Mouse (Mus musculus) heart, postnatal 14 days (tissue): ENCODE measurements around the gene Pck2. TPM values are rescaled to one million over a fixed set of nuclear protein-coding genes. Genes with fewer than 3 reads are reported as not detected.

ENCODE experiments used
- DNase-seq, 2 experiments: peaks; one replicate each; pipeline ENCODE4 v3.0.0; 2021 to 2022
- intact Hi-C: fragments of 180-260 bp; cut with DNase I; formaldehyde crosslinking; loops from one replicate; pipeline ENCODE4 v1.15.1; 2025
- total RNA-seq, 2 experiments: library from RNA; stranded (reverse); gene quantifications; 2 replicates each; pipeline ENCODE4 v1.2.3; 2021

Gene Pck2
- total RNA-seq, 2 experiments from 2014 or later: 17.7 to 23.0 TPM

DNA sequence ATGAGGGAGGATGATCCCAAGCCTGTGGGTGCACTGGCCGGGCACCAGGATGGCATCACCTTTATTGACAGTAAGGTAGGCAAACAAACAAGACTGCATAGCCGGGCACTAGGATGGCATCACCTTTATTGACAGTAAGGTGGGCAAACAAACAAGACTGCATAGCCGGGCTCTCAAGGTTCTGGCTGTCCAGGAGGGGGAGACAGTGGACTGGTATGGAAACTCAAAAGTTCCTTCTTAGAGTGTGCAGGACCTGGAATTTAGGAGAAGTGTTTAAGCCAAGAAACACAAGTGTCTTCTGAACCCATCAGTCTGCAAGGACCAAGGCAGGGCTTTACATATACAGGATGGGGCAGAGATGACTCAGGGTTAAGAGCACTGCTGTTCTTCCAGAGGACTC is 25.7 kb downstream of the Pck2 start:
- DNase-seq: no peak
- intact Hi-C loops: no loop called here

DNA sequence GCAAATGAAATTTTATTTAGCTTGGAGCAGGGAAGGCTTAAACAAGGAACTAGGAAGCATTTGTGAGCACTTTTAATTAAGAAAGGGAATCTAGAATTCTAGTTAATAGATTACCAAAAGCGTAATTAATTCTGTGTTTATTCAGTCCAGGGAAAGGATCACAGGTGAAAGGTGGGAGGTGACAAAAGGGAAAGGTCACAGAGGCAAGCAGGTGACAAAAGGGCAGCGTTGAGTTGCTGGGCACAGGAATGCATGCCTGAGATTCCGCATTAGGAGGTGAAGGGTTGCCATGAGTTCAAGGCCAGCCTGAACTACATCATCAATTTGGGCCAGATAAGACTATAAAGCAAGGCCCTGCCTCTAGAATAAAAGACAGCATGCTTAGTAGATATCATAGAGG is 27.4 kb downstream of the Pck2 start:
- DNase-seq: no peak
- intact Hi-C loops: no loop called here

DNA sequence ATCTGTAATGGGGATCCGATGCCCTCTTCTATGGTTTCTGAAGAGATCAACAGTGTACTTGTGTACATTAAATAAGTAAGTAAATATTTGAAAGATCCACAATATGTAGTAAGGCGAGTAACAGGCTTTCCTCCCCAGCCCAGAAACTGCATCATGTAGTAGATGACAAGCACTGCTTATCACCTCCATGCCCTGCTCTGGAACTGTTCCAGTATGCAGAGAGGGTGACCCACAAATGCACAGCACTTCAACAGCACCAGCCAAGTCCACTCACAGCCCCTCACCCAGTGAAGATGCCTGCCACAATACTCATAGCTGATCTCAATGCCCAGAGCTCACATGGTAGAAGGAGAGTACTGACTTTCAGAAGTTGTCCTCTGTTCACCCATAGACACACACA is 30.5 kb downstream of the Pck2 start:
- no peak for DNase-seq
- intact Hi-C loops: no loop called here

DNA sequence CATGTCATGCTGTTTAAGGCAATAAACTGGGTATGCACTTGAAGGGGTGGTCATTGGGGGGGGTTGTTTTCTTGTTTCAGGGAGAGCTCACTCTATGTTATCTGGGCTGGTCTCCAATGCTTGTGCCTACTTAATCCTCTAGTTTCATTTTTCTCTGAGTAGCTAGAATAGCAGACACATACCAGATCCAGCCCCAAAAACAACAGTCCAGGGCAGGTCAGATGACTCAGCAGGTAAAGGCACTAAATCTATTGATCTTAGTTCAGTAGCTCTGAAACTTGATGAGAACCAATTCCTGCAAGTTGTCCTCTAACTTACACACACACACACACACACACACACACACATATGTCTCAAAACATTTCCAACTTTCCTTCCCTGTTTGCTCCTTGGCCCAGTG is 31.7 kb downstream of the Pck2 start:
- intact Hi-C loops: no loop called here
- DNase-seq: no peak

DNA sequence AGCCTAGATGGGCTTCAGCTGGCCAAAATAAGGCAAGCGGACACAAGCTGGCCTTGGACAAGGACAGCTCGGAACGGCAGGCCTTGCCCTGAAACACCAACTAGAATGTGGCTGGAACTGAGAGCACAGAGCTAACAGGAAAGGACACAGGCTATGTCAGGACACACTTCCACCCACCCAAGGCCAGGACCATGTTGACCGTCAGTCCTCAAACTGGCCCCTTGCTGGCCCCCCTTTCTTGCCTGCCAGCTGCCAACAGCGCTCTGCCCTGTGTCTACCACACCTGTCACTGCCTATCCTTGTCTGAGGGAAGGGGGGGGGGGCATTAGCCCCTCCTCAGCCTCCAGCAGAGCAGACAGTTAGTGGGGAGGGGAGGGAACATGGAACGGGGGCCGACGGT is 35.2 kb downstream of the Pck2 start, which contains the start of gene Fitm1:
Gene Fitm1, plus strand, starts transcription at position 316 of the 400 bp plus-strand sequence.
- DNase-seq: peak; percentile 49 to 70
- intact Hi-C loops: no loop called here

DNA sequence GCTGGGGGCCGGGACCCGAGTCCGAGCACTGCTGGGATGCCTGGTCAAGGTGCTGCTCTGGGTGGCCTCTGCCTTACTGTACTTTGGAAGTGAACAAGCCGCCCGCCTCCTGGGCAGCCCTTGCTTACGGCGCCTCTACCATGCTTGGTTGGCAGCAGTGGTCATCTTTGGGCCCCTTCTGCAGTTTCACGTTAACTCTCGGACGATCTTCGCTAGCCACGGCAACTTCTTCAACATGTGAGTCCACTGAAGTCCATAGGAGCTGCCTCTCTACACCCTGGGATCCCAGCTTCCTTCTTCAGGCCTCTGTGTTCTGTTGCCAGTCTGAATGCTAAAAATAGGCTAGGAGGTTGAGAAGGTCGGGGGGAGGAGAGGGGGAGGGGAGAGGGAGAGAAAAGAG is 35.6 kb downstream of the Pck2 start:
- intact Hi-C loops: no loop called here
- peak in 1 of 2 experiments; percentile 45 for DNase-seq

DNA sequence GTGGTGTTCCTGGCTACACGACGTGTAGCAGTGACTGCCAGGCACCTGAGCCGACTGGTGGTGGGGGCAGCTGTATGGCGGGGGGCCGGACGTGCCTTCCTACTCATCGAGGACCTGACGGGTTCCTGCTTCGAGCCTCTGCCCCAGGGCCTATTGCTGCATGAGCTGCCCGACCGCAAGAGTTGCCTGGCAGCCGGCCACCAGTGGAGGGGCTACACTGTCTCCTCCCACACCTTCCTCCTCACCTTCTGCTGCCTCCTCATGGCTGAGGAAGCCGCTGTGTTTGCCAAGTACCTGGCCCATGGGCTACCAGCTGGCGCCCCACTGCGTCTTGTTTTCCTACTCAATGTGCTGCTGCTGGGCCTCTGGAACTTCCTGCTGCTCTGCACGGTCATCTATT is 36.3 kb downstream of the Pck2 start:
- intact Hi-C loops: no loop called here
- DNase-seq: peak; percentile 33 to 50

DNA sequence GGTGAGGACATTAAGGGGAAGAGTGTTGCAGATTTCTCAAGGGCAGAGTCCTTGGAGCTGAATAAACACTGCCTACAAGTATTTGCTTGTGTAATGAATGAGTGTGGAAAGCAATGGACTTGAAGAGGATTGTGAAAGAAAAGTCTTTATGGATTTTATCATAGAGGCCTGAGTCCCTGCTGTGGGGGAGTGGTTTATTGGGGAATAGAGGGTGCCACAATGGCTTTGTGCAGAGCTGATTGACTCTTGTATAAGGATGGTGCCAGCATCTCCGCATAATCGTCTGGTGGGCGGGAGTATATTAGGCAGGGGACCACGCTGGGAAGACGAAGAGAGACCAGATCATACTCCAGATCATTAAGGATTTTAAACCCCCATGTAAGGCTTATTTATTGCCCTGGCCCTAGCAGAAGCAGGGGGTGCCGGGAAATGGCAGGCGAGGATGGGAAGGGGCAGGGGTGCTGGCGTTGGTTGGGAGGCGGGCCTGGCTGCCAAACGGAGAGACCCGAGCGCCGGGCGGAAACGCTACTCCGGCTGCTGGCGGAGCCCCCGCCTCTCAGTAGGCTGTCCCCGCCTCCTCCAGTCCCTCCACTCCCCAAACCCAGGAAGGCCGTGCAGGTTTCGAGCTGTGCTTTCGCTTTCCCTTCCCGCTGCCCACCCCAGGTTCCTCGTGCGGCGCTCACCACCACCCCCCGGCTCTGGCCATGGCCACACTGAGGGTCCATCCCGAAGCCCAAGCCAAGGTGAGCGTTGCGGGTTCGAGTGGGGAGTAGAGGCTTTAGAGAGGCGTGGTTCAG is 38.0 kb downstream of the Pck2 start, which contains the start of gene Psme1:
Gene Psme1, plus strand, starts transcription at position 253 of the 797 bp plus-strand sequence.
- DNase-seq: peak; percentile 83 to 85
- intact Hi-C loops: no loop called here

DNA sequence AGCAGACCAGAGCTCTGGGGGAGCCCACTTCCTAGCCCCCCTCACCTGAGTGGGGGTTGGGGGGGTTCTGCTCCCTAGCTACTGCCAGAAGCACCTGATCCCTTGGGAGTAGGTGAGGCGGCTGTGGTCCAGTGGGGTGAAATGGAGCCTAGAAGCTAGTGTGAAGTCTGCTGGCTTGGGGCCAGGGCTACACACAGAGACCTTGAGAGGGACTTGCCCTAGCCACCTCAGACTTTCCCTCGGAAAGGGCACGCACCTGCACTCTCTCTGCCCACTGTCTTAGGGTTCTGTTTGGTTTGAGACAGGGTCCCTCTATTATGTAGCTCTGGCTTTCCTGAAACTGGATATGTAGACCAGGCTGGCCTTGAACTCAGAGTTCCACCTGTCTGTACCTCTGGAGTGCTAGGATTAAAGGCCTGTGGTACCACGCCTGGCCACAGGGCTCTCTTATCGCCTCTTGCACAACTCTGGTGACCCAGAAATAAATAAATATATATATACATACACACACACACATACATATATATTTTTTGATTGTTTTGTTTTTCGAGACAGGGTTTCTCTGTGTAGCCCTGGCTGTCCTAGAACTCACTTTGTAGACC is 38.7 kb downstream of the Pck2 start:
- intact Hi-C loops: no loop called here
- peak; percentile 61 to 69 for DNase-seq

DNA sequence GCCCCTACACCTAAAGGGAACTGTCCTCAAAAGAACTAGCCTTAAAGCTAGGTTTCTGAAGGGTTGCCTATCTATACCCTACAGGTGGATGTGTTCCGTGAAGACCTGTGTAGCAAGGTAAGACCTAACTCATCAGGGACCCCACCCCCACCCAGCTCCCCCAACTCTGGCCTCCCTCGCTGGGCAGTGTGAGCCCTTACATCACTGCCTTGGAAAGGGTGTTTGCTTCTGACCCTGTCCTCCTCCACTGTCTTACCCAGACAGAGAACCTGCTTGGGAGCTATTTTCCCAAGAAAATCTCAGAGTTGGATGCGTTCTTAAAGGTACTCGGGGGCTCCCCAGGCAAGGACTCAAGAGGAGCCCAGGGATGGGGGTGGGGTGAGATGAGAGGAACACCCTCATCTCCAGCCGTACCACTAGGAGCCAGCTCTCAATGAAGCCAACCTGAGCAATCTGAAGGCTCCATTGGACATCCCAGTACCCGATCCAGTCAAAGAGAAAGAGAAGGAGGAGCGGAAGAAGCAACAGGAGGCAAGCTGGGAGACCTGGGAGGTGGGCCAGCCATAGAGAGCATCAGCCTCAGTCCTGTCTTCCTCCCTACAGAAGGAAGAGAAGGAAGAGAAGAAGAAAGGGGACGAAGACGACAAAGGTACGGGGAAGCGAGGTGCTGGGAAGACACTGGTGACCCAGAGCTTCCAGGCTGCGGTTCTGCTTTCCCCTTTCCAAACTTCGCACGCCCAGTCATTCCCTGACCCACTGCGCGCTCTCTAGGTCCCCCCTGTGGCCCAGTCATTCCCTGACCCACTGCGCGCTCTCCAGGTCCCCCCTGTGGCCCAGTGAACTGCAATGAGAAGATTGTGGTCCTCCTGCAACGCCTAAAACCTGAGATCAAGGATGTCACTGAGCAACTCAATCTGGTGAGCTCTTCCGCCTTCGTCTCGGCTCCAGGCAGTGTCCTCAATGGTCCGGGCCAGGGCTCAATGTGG is 39.7 kb downstream of the Pck2 start:
- intact Hi-C loops: no loop called here
- DNase-seq: no peak

DNA sequence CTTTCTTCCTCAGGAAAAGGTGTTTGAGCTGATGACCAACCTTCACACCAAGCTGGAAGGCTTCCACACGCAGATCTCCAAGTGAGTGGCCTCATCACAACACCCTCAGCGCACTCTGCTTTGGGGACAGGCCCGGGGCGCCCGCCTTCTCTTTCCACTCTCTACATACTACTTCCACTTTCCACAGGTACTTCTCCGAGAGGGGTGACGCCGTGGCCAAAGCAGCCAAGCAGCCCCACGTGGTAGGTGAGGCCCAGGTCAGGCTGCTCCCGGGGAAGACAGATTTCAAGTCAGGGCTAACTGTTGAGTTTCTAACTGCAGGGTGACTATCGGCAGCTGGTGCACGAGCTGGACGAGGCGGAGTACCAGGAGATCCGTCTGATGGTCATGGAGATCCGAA is 40.7 kb downstream of the Pck2 start:
- no peak for DNase-seq
- intact Hi-C loops: no loop called here

DNA sequence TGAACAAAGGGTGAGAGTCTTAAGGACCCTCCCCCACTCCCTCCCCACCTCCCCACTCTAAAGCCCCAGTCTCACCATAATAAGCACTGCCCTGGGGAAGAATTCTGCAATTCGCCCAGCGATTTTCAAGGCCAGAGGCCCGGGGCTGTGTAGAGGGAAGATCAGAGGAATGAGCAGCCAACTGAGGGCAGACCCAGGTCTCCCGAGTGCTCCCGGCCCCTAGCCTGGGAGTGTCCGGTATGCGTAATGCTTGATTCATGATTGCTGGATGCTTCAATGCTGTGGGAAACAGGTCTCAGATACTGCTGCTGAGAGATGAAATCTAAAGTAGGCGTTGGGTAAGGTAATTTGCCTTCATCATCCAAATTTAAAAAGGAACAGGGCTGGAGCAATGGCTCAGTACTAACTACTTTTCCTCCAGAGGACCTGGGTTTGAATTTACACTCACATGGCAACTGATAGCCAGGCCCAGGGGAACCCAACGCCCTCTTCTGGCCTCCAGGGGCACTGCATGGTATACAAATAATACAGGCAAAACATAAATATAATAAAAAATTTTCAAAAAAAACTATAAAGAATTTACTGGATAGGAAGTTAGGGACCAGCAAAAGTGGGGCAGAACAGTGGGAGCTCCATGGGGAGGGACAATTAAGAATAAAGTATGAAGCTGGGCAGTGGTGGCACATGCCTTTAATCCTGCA is 42.1 kb downstream of the Pck2 start:
- DNase-seq: no peak
- intact Hi-C loops: no loop called here

DNA sequence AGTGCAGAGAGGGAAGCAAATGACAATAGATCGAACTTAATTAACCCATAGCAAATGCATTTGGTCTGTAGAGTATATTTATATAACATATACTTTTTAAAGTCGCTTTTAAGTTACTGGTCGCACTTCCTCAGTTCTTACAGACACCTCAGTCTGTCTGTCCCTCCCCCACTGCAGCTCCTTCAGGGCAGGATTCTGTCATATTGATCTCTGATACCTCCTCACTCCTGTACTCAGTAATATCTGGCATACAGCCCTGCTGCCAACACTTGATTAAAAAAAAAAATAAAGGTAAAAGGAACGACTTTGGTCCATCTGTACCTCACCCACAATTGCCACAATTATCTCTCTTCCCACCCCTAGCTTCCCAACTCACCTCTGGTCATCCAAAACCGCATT is 44.2 kb downstream of the Pck2 start:
- DNase-seq: no peak
- intact Hi-C loops: no loop called here

DNA sequence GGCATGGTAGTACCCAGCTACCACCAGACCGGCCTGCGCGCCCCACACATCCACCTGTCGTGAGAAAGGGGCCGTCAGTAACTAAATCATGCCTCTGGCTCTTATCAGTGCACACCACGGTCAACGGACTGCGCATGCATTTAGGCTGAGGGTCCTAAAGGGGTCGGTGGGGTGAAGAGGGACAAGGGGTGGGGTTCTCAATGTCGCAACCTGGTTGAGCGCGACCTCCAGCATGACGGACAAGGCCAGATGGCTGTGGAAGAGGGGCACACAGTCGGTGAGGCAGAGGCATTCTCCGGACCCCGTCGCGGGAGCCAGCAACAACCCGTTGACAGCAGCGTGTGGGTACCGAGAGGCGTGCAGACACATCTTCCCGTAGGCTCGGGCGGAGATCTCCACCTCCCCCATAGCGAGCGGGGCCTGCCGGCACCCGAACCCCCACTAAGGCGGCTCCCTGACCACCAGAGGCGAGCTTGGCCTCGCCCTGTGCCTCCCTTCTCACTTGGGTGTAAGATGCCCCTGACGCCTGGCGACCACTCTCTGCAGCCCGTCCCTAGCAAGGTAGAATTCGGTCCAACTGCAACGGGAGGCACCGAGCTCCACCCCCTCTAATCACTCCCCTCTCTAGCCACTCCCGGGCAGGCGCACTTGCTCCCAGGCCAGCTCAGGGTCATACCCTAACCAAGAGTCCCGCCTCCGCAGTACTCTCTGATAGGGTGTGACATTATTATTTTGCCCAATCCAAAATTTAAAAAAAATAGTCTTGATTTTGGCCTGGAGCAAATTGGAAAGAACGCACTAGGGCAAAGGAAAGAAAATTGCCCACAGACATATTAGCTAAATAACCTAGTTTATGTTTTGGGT is 44.9 kb downstream of the Pck2 start, which contains the start of gene Emc9:
Gene Emc9, minus strand, starts transcription at position 601 of the 864 bp plus-strand sequence.
- peak; percentile 79 to 80 for DNase-seq
- intact Hi-C loops: no loop called here

DNA sequence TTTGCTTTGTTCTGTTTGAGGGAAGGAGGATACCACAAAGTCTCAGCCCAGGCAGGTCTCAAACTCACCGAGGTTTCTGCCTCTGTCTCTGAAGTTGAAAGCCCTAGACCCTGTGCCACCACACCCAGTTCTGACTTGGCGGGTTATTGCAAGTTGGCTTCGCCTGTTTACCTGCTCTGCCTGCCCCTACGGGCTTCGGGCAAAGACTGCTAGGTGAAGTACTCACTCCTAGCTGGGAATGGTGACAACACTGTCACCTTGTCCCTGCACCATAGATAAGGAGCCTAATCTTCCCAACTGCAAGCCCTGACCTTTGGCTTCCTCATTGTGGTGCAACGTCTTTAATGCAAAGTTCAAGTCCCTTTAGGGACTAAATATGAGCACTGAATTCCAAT is 45.5 kb downstream of the Pck2 start:
- intact Hi-C loops: no loop called here
- DNase-seq: no peak

DNA sequence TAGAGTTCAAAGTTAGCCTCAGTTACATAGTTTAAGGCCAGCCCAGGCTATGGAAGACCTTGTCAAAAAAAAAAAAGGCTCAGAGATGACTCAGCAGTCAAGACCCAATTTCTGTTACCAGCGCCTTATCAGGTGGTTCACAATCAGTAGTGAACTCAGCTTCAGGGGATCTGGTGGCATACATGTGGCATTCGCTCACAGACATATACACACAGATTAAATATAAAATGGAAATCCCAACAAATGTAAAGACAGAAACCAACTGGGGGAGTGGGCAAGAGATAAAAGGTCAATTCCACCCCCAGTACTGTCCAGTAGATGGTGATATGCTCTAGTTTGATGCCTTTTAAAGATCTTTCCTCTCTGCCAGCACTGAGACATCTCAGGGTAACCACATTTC is 46.1 kb downstream of the Pck2 start:
- intact Hi-C loops: no loop called here
- DNase-seq: no peak

DNA sequence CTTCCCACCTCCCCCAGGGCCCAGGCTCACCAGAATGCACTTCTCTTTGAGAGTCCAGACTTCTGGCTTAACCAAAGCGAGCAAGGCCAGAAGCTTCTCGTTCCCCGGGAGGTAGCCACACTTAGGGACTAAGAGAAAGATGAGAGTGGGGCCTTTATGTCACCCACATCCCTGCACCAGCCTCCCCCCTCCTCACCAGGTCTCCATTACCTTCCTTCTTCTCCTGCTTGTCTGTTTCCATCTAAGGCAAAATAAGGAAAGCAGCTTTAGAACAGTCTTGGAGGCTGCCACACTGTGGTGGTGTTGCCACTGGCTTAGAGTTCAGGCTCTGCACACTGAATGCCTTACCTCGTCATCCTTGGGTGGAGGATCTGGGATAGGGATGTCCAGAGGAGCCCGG is 49.2 kb downstream of the Pck2 start:
- no peak for DNase-seq
- intact Hi-C loops: no loop called here

DNA sequence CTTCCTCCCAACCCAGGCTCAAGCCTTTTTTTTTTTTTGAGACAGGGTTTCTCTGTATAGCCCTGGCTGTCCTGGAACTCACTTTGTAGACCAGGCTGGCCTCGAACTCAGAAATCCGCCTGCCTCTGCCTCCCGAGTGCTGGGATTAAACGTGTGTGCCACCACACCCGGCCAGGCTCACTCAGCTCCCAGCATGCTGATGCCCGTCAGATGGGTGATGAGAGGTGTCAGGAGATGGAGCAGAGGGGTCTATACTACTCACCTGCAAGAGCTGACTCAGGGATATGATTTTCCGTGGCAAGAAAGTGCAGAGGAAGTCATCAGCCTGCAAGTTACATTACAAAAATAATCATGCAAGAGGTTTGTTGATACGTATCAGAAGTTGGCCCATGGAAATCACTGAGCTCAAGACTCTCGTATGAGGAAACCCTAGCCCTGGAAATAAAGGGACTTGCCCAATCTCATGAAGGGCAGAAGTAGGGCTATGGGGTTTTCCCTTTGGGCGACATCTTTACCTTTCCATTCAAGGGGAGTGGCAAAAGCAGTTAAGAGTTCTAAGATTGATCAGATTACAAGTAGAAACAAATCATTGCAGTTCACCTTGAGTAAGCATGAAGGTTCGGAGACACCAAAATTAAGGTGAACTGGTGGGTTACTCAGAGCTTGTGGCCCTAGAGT is 49.8 kb downstream of the Pck2 start:
- no peak for DNase-seq
- intact Hi-C loops: no loop called here
